ENCODE assay signal across 31 mouse cellular contexts in the genomic region with DNA sequence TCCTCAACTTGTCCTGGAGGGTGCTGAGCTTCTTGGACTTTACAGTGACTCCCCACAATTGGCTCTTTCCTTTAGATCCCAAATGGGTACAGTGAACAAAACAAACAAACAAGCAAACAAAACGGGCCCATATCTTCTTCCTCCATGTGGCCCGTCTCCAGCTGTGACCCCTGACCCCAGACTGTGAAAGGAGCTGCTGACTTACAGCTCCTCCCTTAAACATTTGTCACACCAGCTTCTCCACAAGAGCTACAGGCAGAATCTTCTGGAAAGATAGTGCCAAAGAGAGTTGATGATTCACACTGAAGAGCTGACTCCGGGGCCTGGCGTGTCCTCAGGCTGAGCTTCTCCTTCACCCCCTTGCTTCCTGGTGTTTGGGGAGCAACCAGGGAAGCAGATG. TPM values are rescaled to one million over a fixed set of nuclear protein-coding genes. Genes with fewer than 3 reads are reported as not detected.
A peak's percentile ranks its signal among the peaks of the same experiment; 100 is the strongest.
DNase-seq lines count a peak whose midpoint lies in the region; ATAC-seq and TF ChIP-seq lines count a peak whose summit lies in the region.
"Had no signal": no experiment of that assay in that cellular context is flagged by ENCODE, and none has a peak within 500 bp of the region (broad histone marks: within the 10 kb centered on the region; RNA-seq: fewer than 3 reads in every experiment).

No protein-coding gene starts in this region.

- no peak overlapping the region for H3K27ac ChIP-seq in kidney, embryonic 14.5 days (ENCODE audit: low read depth, low read length)
- no peak overlapping the region for H3K27ac ChIP-seq in lung, embryonic 14.5 days (ENCODE audit: low read depth)
- H3K27ac ChIP-seq: embryonic facial prominence, embryonic 12.5 days; embryonic facial prominence, embryonic 15.5 days; gastrocnemius, adult 2 months; hindbrain, embryonic 12.5 days had no signal

- no peak for TF ChIP-seq POLR2A in lung, adult 2 months (IDR thresholded peaks at IDR 0.05; ENCODE audit: borderline replicate concordance, extremely low read depth, low read depth, low read length)

- 52% methylated on average over 4 of the region's 4 CpGs for WGBS in kidney, embryonic 14.5 days
- whole genome bisulfite sequencing in lung, embryonic 14.5 days = 35% methylated on average over 4 of the region's 4 CpGs
- WGBS in lung, adult 2 months = 65% methylated on average over 4 of the region's 4 CpGs

- 0 out of 2 replicates have a peak, but pooled peaks cover 4% of the 10 kb centered on the region for H3K4me1 ChIP-seq in kidney, embryonic 14.5 days (ENCODE audit: control insufficient read depth, insufficient read depth, low read length)
- H3K4me1 ChIP-seq in lung, embryonic 14.5 days (ENCODE audit: insufficient read depth) = peaks cover 8% of the 10 kb centered on the region; the same call in 1 of the 2 replicates
- no peaks in the 10 kb centered on the region for H3K4me1 ChIP-seq in lung, adult 2 months (ENCODE audit: control insufficient read depth, insufficient read depth, low read length)
- H3K4me1 ChIP-seq: hindbrain, embryonic 12.5 days had no signal

- no peaks in the 10 kb centered on the region for H3K27me3 ChIP-seq in kidney, embryonic 14.5 days (ENCODE audit: control insufficient read depth, insufficient read depth, low read length)
- H3K27me3 ChIP-seq in lung, embryonic 14.5 days (ENCODE audit: insufficient read depth, low read length) = no peaks in the 10 kb centered on the region
- H3K27me3 ChIP-seq: embryonic facial prominence, embryonic 12.5 days; embryonic facial prominence, embryonic 15.5 days; hindbrain, embryonic 12.5 days had no signal

- ATAC-seq in kidney, embryonic 14.5 days (ENCODE audit: low FRiP score, low TSS enrichment) = no peak
- no peak for ATAC-seq in lung, embryonic 14.5 days (ENCODE audit: insufficient read depth)
- ATAC-seq: activated CD4-positive, CD25-positive, alpha-beta regulatory T cell, adult 4 months; forebrain, embryonic 14.5 days; forebrain, postnatal 0 days had no signal

- TF ChIP-seq CTCF in lung, embryonic 14.5 days (IDR thresholded peaks at IDR 0.05; ENCODE audit: low read depth) = no peak
- TF ChIP-seq CTCF in lung, adult 2 months (IDR thresholded peaks at IDR 0.05; ENCODE audit: insufficient read depth, low read length) = no peak

- no peak overlapping the region for H3K4me3 ChIP-seq in kidney, embryonic 14.5 days (ENCODE audit: low read length)
- H3K4me3 ChIP-seq in lung, embryonic 14.5 days (ENCODE audit: low read depth, low read length) = no peak overlapping the region
- H3K4me3 ChIP-seq in lung, adult 2 months (replicated peaks; ENCODE audit: extremely low read depth, low read depth, low read length) = no peak overlapping the region
- H3K4me3 ChIP-seq: embryonic facial prominence, embryonic 12.5 days; embryonic facial prominence, embryonic 15.5 days; gastrocnemius, adult 2 months; hindbrain, embryonic 12.5 days had no signal

- no peak overlapping the region for H3K4me2 ChIP-seq in kidney, embryonic 14.5 days (replicated peaks; ENCODE audit: low read depth, low read length)
- H3K4me2 ChIP-seq in lung, embryonic 14.5 days = no peak overlapping the region
- H3K4me2 ChIP-seq: embryonic facial prominence, embryonic 12.5 days; embryonic facial prominence, embryonic 15.5 days; heart, embryonic 11.5 days; hindbrain, embryonic 12.5 days had no signal

- peak; percentile 28 for DNase-seq in embryo, embryonic 10 days (ENCODE audit: low spot score)
- DNase-seq in embryo, embryonic 9.5 days (ENCODE audit: extremely low spot score) = no peak
- DNase-seq in kidney, postnatal 14 days = peak; percentile 34
- peak; percentile 42 for DNase-seq in lung, embryonic 14.5 days
- no peak for DNase-seq in lung, adult 2 months
- DNase-seq in lung, postnatal 14 days = peak; percentile 54
- DNase-seq in left cerebral cortex, adult 8-10 months (ENCODE audit: low spot score in 2 of 2) = no peak
- DNase-seq: adrenal gland, adult 8-10 months; adrenal gland, postnatal 25 days; cerebellum, adult 11-12 months; cerebellum, adult 8-10 months; cerebellum, postnatal 10 days; cerebellum, postnatal 36 days; forebrain, postnatal 0 days; gastrocnemius, adult 2 months; gastrocnemius, postnatal 14 days; heart, adult 11 months had no signal

- no peaks in the 10 kb centered on the region for H3K9me3 ChIP-seq in kidney, embryonic 14.5 days (ENCODE audit: control insufficient read depth, low read length)
- H3K9me3 ChIP-seq in lung, embryonic 14.5 days (ENCODE audit: low read depth, low read length) = no peaks in the 10 kb centered on the region
- H3K9me3 ChIP-seq: embryonic facial prominence, embryonic 12.5 days; embryonic facial prominence, embryonic 15.5 days; hindbrain, embryonic 12.5 days had no signal

- no peaks in the 10 kb centered on the region for H3K36me3 ChIP-seq in kidney, embryonic 14.5 days (ENCODE audit: control insufficient read depth, insufficient read depth, low read length)
- no peaks in the 10 kb centered on the region for H3K36me3 ChIP-seq in lung, embryonic 14.5 days (ENCODE audit: insufficient read depth)
- H3K36me3 ChIP-seq: embryonic facial prominence, embryonic 12.5 days; embryonic facial prominence, embryonic 15.5 days; hindbrain, embryonic 12.5 days had no signal

- H3K9ac ChIP-seq in kidney, embryonic 14.5 days (ENCODE audit: low read depth, low read length) = no peak overlapping the region
- no peak overlapping the region for H3K9ac ChIP-seq in lung, embryonic 14.5 days
- H3K9ac ChIP-seq: embryonic facial prominence, embryonic 12.5 days; embryonic facial prominence, embryonic 15.5 days; forebrain, postnatal 0 days; hindbrain, embryonic 12.5 days had no signal

RNA-seq across cellular contexts. Expression of gene Habp2, which starts 48.4 kb away (rescaled TPM):
- 12.7 and 20.4 TPM in 2 replicates for polyA plus RNA-seq in kidney, embryonic 14.5 days (2014; fragmentation: Nextera tagmentation; extraction: Ambion mirVana)
- 2.8 and 3.1 TPM in 2 replicates for polyA plus RNA-seq in lung, embryonic 14.5 days (2014; fragmentation: Nextera tagmentation; extraction: Ambion mirVana)
- polyA plus RNA-seq in lung, adult 2 months (2012; rRNA removed) = not detected in 2 replicates
- not detected for total RNA-seq in left cerebral cortex, adult 8-10 months (2022)
- total RNA-seq: adrenal gland, adult 8-10 months; adrenal gland, postnatal 25 days; forebrain, postnatal 0 days; gastrocnemius, adult 2 months; gastrocnemius, postnatal 14 days; heart, adult 8-10 months; heart, postnatal 25 days; hematopoietic stem cell, adult 5-6 weeks had no signal
- polyA plus RNA-seq: activated CD4-positive, CD25-positive, alpha-beta regulatory T cell, adult 4 months; brain, embryonic 14.5 days; cortical plate, adult 2 months; embryonic facial prominence, embryonic 12.5 days; forebrain, embryonic 11.5 days; forebrain, postnatal 0 days; frontal cortex, adult 2 months had no signal

Comparison
In these comparisons a context has a peak if more than half of its experiments do, and no peak if none do; other contexts are left out.
1. DNase-seq: peak in embryo, embryonic 10 days (single experiment), kidney, postnatal 14 days (single experiment), lung, embryonic 14.5 days (single experiment) and lung, postnatal 14 days (single experiment); none in embryo, embryonic 9.5 days (single experiment), lung, adult 2 months (single experiment) and left cerebral cortex, adult 8-10 months (0 of 2).